Mouse (Mus musculus) bone marrow, adult 2 months (tissue): ENCODE measurements at regions not wholly inside any gene's neighbourhood (a gene's known extent, or its start where the extent isn't known, plus 50 kb on each side); places are given as distances from the start of the nearest gene placed in this dataset.

Experiments used
- CTCF ChIP-seq: fragments of 200-500 bp; IDR thresholded peaks from 2 replicates; pipeline ENCODE4 v1.5.1; 2011; ENCODE audit warnings: low read length, control low read depth; ENCODE audit not compliant: control insufficient read depth, insufficient read depth
- POLR2A ChIP-seq: fragments of 200-500 bp; IDR thresholded peaks from 2 replicates; pipeline ENCODE4 v1.6.1; 2011; ENCODE audit warnings: low read depth, mild to moderate bottlenecking, control low read depth, low read length, borderline replicate concordance; ENCODE audit not compliant: control insufficient read depth

GRCm38 (mm10) chr4:105451871-105452270 is 294.7 kb downstream of the Plpp3 start:
- TF ChIP-seq POLR2A (no peak), CTCF (no peak)
